Mouse (Mus musculus) lung, embryonic 14.5 days (tissue): Measurements from ENCODE around the gene Tmem147. TPM values are rescaled to one million over a fixed set of nuclear protein-coding genes. Genes with fewer than 3 reads are reported as not detected.

Experiments
- ATAC-seq: fragments of 200-750 bp; cut with Nextera tagmentation; 2 replicates; pipeline ENCODE4 v1.8.0; 2017; ENCODE audit warnings: mild to moderate bottlenecking, moderate TSS enrichment, moderate library complexity; ENCODE audit not compliant: insufficient read depth
- DNase-seq: peaks from one replicate; pipeline ENCODE4 v3.0.0-alpha.2; 2015
- H3K27ac ChIP-seq: fragments of 300-500 bp; sonication (generic); 2 replicates; pipeline ENCODE4 v1.5.1; 2014; ENCODE audit warnings: low read depth, mild to moderate bottlenecking, moderate library complexity
- H3K27me3 ChIP-seq: fragments of 300-500 bp; sonication (generic); 2 replicates; pipeline ENCODE4 v1.6.1; 2014; ENCODE audit warnings: low read length, control low read depth; ENCODE audit not compliant: insufficient read depth
- H3K36me3 ChIP-seq: fragments of 300-500 bp; sonication (generic); 2 replicates; pipeline ENCODE4 v1.6.1; 2014; ENCODE audit warnings: control low read depth; ENCODE audit not compliant: insufficient read depth
- H3K4me1 ChIP-seq: fragments of 300-500 bp; sonication (generic); 2 replicates; pipeline ENCODE4 v1.6.1; 2014; ENCODE audit warnings: antibody characterized with exemption, control low read depth; ENCODE audit not compliant: insufficient read depth
- H3K4me2 ChIP-seq: fragments of 300-500 bp; sonication (generic); 2 replicates; pipeline ENCODE4 v1.6.1; 2014; ENCODE audit warnings: mild to moderate bottlenecking
- H3K4me3 ChIP-seq: fragments of 300-500 bp; sonication (generic); 2 replicates; pipeline ENCODE4 v1.5.1; 2014; ENCODE audit warnings: low read depth, low read length
- H3K9ac ChIP-seq: fragments of 300-500 bp; sonication (generic); 2 replicates; pipeline ENCODE4 v1.6.1; 2014
- H3K9me3 ChIP-seq: fragments of 300-500 bp; sonication (generic); 2 replicates; pipeline ENCODE4 v1.6.1; 2016; ENCODE audit warnings: low read depth, low read length, control low read depth
- CTCF ChIP-seq: IDR thresholded peaks from 2 replicates; pipeline ENCODE4 v1.5.1; 2016; ENCODE audit warnings: antibody characterized with exemption, low read depth
- WGBS: fragments of 180-500 bp; shearing (Covaris S2); extraction: QIAGEN DNeasy Blood & Tissue Kit; methylation state at CpG from one replicate; pipeline ENCODE4 v1.1.7; 2014; 5-methylcytosine and 5-hydroxymethylcytosine counted together
- polyA plus RNA-seq: library from polyadenylated mRNA; unstranded; fragments of >200 nt; fragmentation: Nextera tagmentation; extraction: Ambion mirVana; gene quantifications from 2 replicates; pipeline ENCODE4 v1.2.1, GENCODE M21; 2014

The Tmem147 gene
- polyA plus RNA-seq, 1 experiment from 2014 or later: 179 TPM

DNA sequence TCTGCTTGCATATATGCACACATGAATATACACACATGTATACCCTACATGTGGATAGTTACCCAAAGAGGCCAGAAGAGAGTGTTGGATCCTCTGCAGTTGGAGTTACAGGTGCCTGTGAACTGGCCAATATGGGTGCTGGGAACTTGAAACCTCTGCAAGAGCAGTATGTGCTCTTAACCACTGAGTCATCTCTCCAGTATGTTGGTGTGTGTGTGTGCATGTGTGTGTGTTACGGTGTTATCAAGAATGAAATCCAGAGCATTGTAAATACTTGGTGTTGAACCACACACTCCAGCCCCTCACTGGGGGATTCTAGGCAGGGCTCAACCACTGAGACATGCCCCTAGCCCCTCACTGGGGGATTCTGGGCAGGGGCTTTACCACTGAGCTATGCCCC lies 21.9 kb downstream of the Tmem147 start:
- Histone ChIP-seq H3K4me3 (no peak overlapping the region), H3K36me3 (no peaks in the 10 kb centered on the region), H3K27ac (no peak overlapping the region), H3K4me1 (no peaks in the 10 kb centered on the region), H3K9me3 (no peaks in the 10 kb centered on the region), H3K27me3 (no peaks in the 10 kb centered on the region), H3K9ac (no peak overlapping the region), H3K4me2 (no peak overlapping the region)
- no peak for TF ChIP-seq CTCF
- 56% methylated on average over 1 of the region's 1 CpGs for WGBS
- DNase-seq (no peak), ATAC-seq (no peak)

DNA sequence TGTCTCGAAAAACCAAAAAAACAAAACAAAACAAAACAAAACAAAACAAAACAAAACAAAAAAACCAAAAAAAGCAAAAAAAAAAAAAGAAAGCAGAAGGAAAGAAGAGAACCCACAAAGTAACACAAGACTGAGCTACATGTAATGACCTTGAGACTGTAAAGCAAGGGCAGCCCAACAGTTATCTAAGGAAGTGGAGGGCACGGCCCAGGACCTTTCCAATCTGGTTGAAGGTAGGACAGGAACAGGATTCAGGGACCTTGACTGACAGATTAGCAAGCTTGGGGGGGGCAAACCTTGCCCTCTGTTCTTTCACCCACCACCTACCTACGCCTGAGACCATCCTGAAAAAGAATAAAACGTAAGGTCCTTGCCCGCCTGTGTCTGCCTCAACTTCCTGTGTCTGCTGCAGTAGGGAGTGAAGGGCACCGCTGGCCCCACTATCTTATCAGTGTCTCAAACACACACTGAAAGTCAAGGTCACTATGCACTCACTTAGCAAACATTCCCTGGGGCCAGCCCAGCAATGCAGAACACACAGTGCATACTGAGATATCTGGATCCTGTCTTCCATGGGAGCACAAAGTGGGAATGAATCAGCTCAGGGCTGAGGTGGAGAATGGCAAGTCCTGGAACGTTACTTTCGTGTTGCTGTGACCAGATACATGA lies 23.0 kb downstream of the Tmem147 start:
- H3K4me1 ChIP-seq: no peaks in the 10 kb centered on the region
- no peak for DNase-seq
- H3K9me3 ChIP-seq: no peaks in the 10 kb centered on the region
- H3K4me3 ChIP-seq: no peak overlapping the region
- no peak overlapping the region for H3K4me2 ChIP-seq
- no peak for ATAC-seq
- no peak overlapping the region for H3K9ac ChIP-seq
- no peaks in the 10 kb centered on the region for H3K27me3 ChIP-seq
- no peaks in the 10 kb centered on the region for H3K36me3 ChIP-seq
- no peak for TF ChIP-seq CTCF
- H3K27ac ChIP-seq: no peak overlapping the region
- 51% methylated on average over 8 of the region's 8 CpGs for WGBS

GRCm38 (mm10) chr7:30698589-30698988 lies 30.8 kb downstream of the Tmem147 start, which contains the start of gene 2200002J24Rik:
Gene 2200002J24Rik, plus strand, starts transcription at chr7:30698926.
- H3K9me3 ChIP-seq: no peaks in the 10 kb centered on the region
- H3K4me3 ChIP-seq: no peak within 1 kb of the TSS
- no peak for TF ChIP-seq CTCF
- no peak within 1 kb of the TSS for H3K27ac ChIP-seq
- H3K9ac ChIP-seq: no peak within 1 kb of the TSS
- no peaks in the 10 kb centered on the region for H3K36me3 ChIP-seq
- no peak within 1 kb of the TSS for H3K4me2 ChIP-seq
- H3K4me1 ChIP-seq: no peaks in the 10 kb centered on the region
- DNase-seq (peak; percentile 65), ATAC-seq (no peak)
- no peaks in the 10 kb centered on the region for H3K27me3 ChIP-seq
- 38% methylated on average over 9 of the region's 9 CpGs for whole genome bisulfite sequencing

- no peak for TF ChIP-seq CTCF
- H3K9me3 ChIP-seq: no peaks in the 10 kb centered on the region
- 52% methylated on average over 5 of the region's 5 CpGs for WGBS
- H3K4me1 ChIP-seq: no peaks in the 10 kb centered on the region
- no peaks in the 10 kb centered on the region for H3K27me3 ChIP-seq
- ATAC-seq (no peak), DNase-seq (peak; percentile 4)
- H3K27ac ChIP-seq: no peak overlapping the region
- H3K36me3 ChIP-seq: no peaks in the 10 kb centered on the region
- no peak overlapping the region for H3K4me2 ChIP-seq
- H3K4me3 ChIP-seq: no peak overlapping the region
- no peak overlapping the region for H3K9ac ChIP-seq
Measured at GRCm38 (mm10) chr7:30698101-30698500, 31.2 kb downstream of the Tmem147 start.

- no peak overlapping the region for H3K4me2 ChIP-seq
- no peaks in the 10 kb centered on the region for H3K4me1 ChIP-seq
- H3K9ac ChIP-seq: no peak overlapping the region
- H3K27ac ChIP-seq: no peak overlapping the region
- WGBS: 63% methylated on average over 6 of the region's 6 CpGs
- H3K9me3 ChIP-seq: no peaks in the 10 kb centered on the region
- H3K36me3 ChIP-seq: no peaks in the 10 kb centered on the region
- peak; percentile 18 for DNase-seq
- no peak for TF ChIP-seq CTCF
- no peak overlapping the region for H3K4me3 ChIP-seq
- 0 out of 2 replicates have a peak, but pooled peaks cover 5% of the 10 kb centered on the region for H3K27me3 ChIP-seq
- ATAC-seq: no peak
Measured at GRCm38 (mm10) chr7:30688325-30688724, 41.0 kb downstream of the Tmem147 start.

DNA sequence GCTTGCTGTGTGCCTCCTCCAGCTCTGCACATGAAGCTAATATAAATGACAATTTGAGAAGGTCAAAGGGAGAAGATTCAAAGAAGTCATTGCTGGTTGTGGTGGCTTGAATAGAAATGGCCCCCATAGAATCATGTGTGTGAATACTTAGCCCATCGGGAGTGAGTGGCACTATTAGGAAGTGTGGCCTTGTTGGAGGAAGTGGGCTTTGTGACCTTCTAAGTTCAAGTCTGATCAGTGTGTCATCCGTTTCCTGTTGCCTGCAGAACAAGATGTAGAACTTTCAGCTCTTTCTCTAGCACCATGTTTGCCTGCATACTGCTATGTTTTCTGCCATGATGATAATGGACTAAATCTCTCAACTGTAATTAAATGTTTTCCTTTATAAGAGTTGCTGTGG lies 45.9 kb downstream of the Tmem147 start:
- TF ChIP-seq CTCF: no peak
- no peaks in the 10 kb centered on the region for H3K9me3 ChIP-seq
- DNase-seq (no peak), ATAC-seq (no peak)
- H3K36me3 ChIP-seq: no peaks in the 10 kb centered on the region
- no peaks in the 10 kb centered on the region for H3K4me1 ChIP-seq
- no peak overlapping the region for H3K9ac ChIP-seq
- H3K27me3 ChIP-seq: 0 out of 2 replicates have a peak, but pooled peaks cover 5% of the 10 kb centered on the region
- H3K27ac ChIP-seq: no peak overlapping the region
- 57% methylated on average over 2 of the region's 2 CpGs for WGBS
- no peak overlapping the region for H3K4me3 ChIP-seq
- H3K4me2 ChIP-seq: no peak overlapping the region

GRCm38 (mm10) chr7:30681897-30682296 lies 47.4 kb downstream of the Tmem147 start:
- 39% methylated on average over 5 of the region's 5 CpGs for WGBS
- no peak overlapping the region for H3K4me2 ChIP-seq
- no peaks in the 10 kb centered on the region for H3K9me3 ChIP-seq
- H3K27me3 ChIP-seq: no peaks in the 10 kb centered on the region
- ATAC-seq: no peak
- DNase-seq: no peak
- H3K27ac ChIP-seq: no peak overlapping the region
- H3K4me3 ChIP-seq: no peak overlapping the region
- no peaks in the 10 kb centered on the region for H3K4me1 ChIP-seq
- TF ChIP-seq CTCF: no peak
- no peaks in the 10 kb centered on the region for H3K36me3 ChIP-seq
- H3K9ac ChIP-seq: no peak overlapping the region
